Mouse (Mus musculus): ENCODE measurements at regions not wholly inside any gene's neighbourhood (a gene's known extent, or its start where the extent isn't known, plus 50 kb on each side); places are given as distances from the start of the nearest gene placed in this dataset.
A peak's percentile ranks its signal among the peaks of the same experiment; 100 is the strongest.

DNA sequence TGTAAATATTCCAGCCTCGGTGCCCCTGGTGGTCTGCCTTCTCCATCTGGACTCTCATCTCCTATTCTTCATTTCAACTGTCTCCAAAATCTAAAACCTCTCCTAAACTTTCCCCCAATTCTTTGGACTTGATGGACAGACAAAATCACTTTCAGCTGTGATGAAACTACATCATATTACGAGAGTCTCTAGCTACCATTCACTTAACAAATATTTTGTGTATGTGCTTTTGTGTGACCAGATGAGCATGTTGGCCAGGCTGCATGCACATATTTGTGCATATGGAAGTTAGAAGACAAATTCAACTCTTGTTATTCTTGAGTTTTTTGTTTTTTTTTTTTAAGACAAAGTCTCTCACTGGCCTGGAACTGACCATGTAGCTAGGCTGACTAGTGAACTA, 559.4 kb upstream of the Cdh11 start:
- DNase-seq (ENCODE audit: low spot score in 2 of 2), result no peak

- DNase-seq (ENCODE audit: low spot score in 2 of 2), result no peak
Measured at GRCm38 (mm10) chr8:103347158-103347871, 561.9 kb upstream of the Cdh11 start.

GRCm38 (mm10) chr8:103361713-103362112, 576.3 kb upstream of the Cdh11 start:
- no peak for DNase-seq (ENCODE audit: low spot score in 2 of 2)

GRCm38 (mm10) chr8:103370394-103370793, 585.0 kb upstream of the Cdh11 start:
- no peak for DNase-seq (ENCODE audit: low spot score in 2 of 2)

DNA sequence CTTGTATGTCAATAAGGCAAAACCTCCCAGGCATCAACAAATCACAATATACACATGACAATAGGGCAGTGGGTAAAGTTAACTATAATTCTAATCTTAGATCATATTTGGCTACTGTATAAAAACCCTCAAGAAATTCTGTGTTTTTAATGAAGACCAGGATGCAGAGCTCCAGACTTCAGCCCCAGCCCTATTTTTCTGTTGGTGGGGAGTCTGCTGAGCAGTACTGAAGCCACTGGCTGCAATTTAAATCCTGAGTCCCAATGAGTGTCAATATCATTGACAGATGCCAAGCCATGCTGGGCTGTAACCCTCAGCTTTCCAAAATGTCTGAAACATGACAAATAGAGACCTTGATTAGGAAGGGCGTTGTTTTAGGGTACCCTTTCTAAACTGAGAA, 587.6 kb upstream of the Cdh11 start:
- DNase-seq (ENCODE audit: low spot score in 2 of 2), result no peak

DNA sequence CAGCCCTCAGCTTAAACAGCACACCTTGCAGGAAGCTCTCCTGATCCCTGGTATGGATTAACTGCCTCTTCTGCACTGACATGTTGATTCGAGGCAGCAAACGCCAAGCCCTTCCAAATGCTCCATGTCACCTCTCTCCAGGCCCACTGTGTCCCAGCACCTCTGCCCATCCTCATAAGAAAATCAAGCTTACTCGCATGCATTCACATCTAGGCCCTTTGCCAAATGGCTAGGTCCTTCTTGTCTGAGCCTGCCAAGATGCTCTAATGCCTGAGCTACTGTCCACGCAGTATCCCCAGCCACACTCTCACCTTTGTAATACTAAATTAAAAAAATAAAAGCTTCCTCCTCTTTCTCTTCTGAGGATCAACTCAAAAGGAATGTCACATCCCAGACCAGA, 588.7 kb upstream of the Cdh11 start:
- no peak for DNase-seq (ENCODE audit: low spot score in 2 of 2)

GRCm38 (mm10) chr8:103378545-103378944, 593.1 kb upstream of the Cdh11 start:
- DNase-seq (ENCODE audit: low spot score in 2 of 2), result no peak

DNA sequence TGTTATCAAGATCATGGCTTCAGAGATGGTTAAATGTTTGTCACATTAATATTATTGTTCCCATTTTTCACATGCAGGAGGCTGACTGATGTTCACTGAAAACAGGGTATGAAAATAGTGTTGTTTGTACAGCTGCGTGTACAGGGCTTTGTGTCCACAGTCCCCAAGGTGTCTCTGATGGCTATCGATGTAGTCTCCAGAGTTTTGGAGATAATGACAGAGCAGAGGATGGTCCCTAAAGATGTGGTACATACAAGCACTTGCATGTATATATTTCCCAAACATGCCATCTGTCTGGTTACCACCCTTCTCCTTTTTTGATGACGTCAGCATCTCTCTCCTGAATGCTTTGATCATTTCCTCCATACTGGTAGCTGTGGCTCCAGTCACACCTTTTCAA, 596.1 kb upstream of the Cdh11 start:
- no peak for DNase-seq (ENCODE audit: low spot score in 2 of 2)

- DNase-seq (ENCODE audit: low spot score in 2 of 2), result no peak
Measured at GRCm38 (mm10) chr8:103391359-103391758, 605.9 kb upstream of the Cdh11 start.

DNA sequence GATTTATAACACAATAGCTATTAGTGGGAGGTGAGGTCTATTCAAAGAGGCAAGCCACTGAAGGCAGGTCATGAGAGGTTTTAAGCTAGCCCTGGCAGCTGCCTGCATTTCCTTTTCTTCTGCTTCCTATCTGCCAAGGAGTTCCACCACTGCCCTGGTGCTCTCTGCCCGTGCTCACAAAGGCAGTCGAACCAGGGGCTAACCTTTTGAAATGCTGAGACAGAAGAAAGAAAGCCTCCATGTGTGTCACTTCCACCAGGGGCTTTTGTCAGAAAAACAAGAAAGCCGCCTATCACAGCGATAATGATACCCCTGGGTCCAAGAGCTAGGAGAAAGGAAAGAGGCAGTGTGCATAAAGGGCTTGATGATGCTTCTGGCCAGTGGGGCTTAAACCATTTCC, 609.9 kb upstream of the Cdh11 start:
- no peak for DNase-seq (ENCODE audit: low spot score in 2 of 2)

GRCm38 (mm10) chr8:103398179-103398578, 612.7 kb upstream of the Cdh11 start:
- DNase-seq (ENCODE audit: low spot score in 2 of 2), result no peak

- no peak for DNase-seq (ENCODE audit: low spot score in 2 of 2)
Measured at GRCm38 (mm10) chr8:103399466-103399865, 614.0 kb upstream of the Cdh11 start.

DNA sequence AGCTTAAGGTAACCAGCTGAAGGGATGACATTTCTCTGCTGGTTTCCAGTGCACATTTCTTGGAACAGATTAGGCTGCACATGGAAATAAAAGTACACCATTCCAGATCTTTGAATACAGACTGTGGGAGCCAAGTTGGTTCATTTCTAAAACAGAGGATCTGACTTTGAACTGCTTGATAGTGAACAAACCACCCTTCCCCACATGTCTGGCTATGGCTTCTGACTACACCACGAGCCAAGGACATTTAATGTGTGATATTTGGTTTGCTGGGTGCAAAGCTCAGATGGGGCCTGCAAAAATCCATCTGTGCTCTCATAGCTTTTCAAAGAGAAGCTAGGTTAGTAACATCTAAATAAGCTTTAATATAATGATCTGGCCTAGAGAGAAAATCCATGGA, 614.7 kb upstream of the Cdh11 start:
- DNase-seq (ENCODE audit: low spot score in 2 of 2), result no peak

DNA sequence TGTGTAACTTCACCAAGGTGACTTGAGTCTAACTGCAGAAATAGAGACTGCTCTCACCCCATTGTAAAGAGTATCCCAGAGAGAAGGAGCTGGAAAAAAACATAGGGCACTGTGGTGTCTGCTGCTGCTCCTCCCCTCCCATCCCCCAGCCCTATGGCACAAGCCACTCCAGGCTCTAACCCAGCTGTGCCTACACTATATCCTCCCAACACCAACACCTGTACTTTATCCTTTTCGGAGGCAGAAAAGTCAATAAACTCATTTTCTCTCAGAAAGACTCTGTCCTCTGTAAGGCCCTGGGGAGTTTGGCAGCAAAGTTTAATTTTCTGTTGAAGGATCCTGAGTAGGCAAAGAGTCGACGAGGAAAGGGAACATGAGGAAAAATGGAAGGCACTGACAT, 617.3 kb upstream of the Cdh11 start:
- DNase-seq (ENCODE audit: low spot score in 2 of 2), result no peak

- DNase-seq (ENCODE audit: low spot score in 2 of 2), result no peak
Measured at GRCm38 (mm10) chr8:103403826-103404225, 618.4 kb upstream of the Cdh11 start.

DNA sequence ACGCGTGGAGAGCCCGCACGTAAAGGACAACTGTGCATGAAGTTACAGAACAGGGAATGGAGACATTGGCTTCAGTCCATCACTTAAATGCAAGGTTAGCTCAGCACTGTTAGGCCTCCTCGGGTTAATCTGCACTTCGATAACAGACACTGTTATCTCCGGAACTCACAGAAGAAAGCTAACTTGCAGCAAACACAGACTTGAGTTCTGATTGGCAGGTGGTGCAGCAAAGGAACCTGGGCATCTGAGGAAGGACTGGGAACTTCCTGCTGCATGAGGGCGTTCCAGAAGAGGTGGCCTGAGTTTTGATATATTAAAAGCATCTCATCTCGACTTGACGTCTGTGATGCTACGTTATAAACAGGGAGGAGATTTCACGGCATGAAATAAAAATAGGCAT, 620.3 kb upstream of the Cdh11 start:
- no peak for DNase-seq (ENCODE audit: low spot score in 2 of 2)

DNA sequence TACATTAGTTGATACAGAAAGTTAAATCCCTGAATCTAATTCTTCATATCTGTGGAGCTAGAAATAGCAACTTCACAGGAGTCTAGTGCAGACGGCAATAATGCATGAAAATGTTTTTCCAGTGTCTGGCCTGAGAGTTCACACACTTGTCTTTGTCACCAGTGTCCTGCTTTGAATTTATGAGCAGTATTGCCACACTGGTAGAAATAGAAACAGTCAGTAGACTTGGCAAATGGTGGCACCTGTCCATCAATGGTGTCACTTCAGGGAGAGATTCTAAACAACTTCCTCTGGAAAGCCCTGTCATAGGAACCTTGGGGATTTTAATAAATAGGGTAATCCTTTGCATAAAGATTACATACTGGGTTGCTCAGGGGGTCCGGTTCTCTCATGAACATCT, 621.5 kb upstream of the Cdh11 start:
- DNase-seq (ENCODE audit: low spot score in 2 of 2), result no peak

- no peak for DNase-seq (ENCODE audit: low spot score in 2 of 2)
Measured at GRCm38 (mm10) chr8:103407631-103408030, 622.2 kb upstream of the Cdh11 start.

GRCm38 (mm10) chr8:103408411-103408810, 623.0 kb upstream of the Cdh11 start:
- DNase-seq (ENCODE audit: low spot score in 2 of 2), result no peak

- DNase-seq (ENCODE audit: low spot score in 2 of 2), result no peak
Measured at GRCm38 (mm10) chr8:103409121-103409551, 623.7 kb upstream of the Cdh11 start.

DNA sequence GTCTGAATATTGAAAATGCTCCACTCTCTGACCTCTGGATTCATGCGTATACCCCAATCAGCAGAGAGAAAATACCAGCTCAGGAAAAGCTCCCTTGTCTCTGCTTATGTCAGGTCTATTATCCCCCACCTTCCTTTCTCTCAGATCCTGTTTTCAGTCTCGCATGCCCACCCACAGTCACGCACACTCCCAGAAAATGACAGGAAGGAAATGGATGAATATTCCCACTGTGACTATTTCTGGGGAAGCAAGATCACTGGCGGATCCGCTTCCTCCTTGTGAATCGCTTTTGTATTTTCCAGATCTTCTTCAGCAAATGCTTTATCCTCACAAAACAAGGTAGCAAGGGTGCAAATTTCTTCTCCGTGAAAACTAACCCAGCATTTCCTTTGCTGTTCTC, 627.3 kb upstream of the Cdh11 start:
- DNase-seq (ENCODE audit: low spot score in 2 of 2), result peak in 1 of 2 experiments; percentile 24

- DNase-seq (ENCODE audit: low spot score in 2 of 2), result no peak
Measured at GRCm38 (mm10) chr8:103413589-103414575, 628.4 kb upstream of the Cdh11 start.
